Mouse (Mus musculus): ENCODE measurements around the gene Ak4.

Gene Ak4

GRCm38 (mm10) chr4:101511768-101512521 is 92.9 kb downstream of the Ak4 start:
- no peak for DNase-seq (ENCODE audit: low spot score in 2 of 2)

GRCm38 (mm10) chr4:101513251-101513650 is 94.2 kb downstream of the Ak4 start:
- DNase-seq (ENCODE audit: low spot score in 2 of 2) = no peak

GRCm38 (mm10) chr4:101515853-101516252 is 96.8 kb downstream of the Ak4 start:
- no peak for DNase-seq (ENCODE audit: low spot score in 2 of 2)

Data from frontal cortex, postnatal 14 days (tissue).